Mouse (Mus musculus): Measurements from ENCODE around the gene Cfdp1. TPM values are rescaled to one million over a fixed set of nuclear protein-coding genes. Genes with fewer than 3 reads are reported as not detected.
"Not testable (repeated sequence)": the region's sequence is repeated elsewhere in the genome, so short reads cannot be mapped to it uniquely, and the experiment has no call there.

Cfdp1 gene
- polyA plus RNA-seq, 1 experiment from 2014 or later = 201 TPM

DNA sequence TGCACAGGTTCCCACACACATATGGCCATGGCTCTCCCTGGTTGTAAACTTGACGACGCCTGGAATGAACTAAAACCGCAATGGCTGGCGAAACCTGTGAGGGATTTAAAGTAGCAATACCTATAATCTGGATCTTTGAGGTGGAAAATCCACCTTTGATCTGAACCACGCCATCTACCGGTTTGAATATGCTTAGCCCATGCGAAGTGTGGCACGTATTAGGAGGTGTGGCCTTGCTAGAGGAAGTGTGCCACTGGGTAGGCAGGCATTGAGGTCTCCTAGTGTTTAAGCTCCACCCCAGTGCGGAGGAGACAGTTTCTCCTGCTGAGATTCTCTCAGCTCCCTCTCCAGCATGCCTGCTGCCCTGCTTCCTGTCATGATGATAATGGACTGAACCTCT lies 23.6 kb upstream of the Cfdp1 start:
- peaks cover 8% of the 10 kb centered on the region for H3K4me1 ChIP-seq (replicated peaks)
- no peak for ATAC-seq (ENCODE audit: low FRiP score, low read depth)
- no peaks in the 10 kb centered on the region for H3K36me3 ChIP-seq
- no peaks in the 10 kb centered on the region for H3K27me3 ChIP-seq
- no peak overlapping the region for H3K4me2 ChIP-seq
- no peak overlapping the region for H3K9ac ChIP-seq
- H3K9me3 ChIP-seq = no peaks in the 10 kb centered on the region
- WGBS = 62% methylated on average over 9 of the region's 9 CpGs
- H3K4me3 ChIP-seq = no peak overlapping the region
- no peak overlapping the region for H3K27ac ChIP-seq (replicated peaks)

DNA sequence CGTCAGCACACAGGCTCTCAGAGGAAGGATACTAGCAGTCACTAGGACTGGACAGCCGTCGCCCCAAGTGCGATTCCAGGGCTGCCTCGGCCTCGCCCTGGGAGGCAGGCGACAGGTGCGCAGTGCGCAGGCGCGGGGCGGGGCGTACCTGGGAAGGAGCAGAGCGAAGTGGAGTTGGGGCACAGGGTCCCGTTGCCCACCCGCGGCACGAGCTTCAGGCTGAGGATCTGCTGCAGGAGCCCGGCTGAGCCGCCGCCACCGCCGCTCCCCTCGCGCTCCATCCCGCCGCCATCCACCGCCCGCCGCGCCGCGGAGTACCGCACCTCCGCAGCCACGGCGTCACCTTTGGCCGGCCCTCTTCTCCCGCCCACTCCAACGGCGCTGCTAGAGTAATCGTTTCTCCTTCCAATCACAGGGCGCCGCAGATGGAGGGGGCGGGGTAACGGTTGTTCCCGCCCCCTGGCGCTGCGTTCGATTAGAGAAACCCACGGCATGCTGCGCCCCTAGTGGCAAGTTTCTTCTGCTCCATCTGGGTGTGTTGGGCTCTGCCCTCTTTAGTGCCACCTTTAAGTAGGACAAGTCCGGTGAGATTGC lies 22.4 kb upstream of the Cfdp1 start, which contains the start of gene Tmem170:
Tmem170 (minus strand) TSS at position 396 of the 594 bp plus-strand sequence.
- Histone ChIP-seq H3K4me3 (peak within 1 kb of the TSS; percentile 82), H3K27me3 (no peaks in the 10 kb centered on the region), H3K9me3 (no peaks in the 10 kb centered on the region), H3K4me1 (replicated peaks) (peaks cover 8% of the 10 kb centered on the region), H3K36me3 (no peaks in the 10 kb centered on the region), H3K9ac (peak within 1 kb of the TSS; percentile 64), H3K27ac (replicated peaks) (peak within 1 kb of the TSS; percentile 88), H3K4me2 (peak within 1 kb of the TSS; percentile 62)
- WGBS = under 1% methylated on average over 31 of the region's 53 CpGs
- peak; percentile 99 for ATAC-seq (ENCODE audit: low FRiP score, low read depth)

DNA sequence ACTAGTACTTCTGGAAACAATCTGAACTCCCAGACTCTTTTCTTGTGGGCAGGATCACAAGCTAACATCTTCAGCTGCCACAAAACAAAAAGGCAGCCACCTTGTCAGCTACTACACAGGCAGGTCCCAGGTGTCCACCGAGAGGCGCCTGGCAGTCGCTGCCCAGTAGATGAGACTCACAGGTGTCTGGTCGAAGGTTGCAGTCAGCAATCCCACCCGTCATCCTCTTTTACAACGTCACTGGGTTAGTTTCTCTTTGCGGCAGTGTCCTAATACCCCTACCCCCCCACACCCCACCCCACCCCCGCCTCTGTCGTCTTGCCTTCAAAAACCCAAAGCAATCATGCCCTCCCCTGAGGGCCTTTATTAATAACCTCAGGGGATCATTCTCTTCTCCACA lies 21.7 kb upstream of the Cfdp1 start:
- Histone ChIP-seq H3K9ac (peak overlapping the region; percentile 64), H3K4me1 (replicated peaks) (peaks cover 8% of the 10 kb centered on the region), H3K36me3 (no peaks in the 10 kb centered on the region), H3K27ac (replicated peaks) (no peak overlapping the region), H3K4me3 (peak overlapping the region; percentile 82), H3K27me3 (no peaks in the 10 kb centered on the region), H3K4me2 (peak overlapping the region; percentile 62), H3K9me3 (no peaks in the 10 kb centered on the region)
- no peak for ATAC-seq (ENCODE audit: low FRiP score, low read depth)
- 32% methylated on average over 9 of the region's 9 CpGs for WGBS

DNA sequence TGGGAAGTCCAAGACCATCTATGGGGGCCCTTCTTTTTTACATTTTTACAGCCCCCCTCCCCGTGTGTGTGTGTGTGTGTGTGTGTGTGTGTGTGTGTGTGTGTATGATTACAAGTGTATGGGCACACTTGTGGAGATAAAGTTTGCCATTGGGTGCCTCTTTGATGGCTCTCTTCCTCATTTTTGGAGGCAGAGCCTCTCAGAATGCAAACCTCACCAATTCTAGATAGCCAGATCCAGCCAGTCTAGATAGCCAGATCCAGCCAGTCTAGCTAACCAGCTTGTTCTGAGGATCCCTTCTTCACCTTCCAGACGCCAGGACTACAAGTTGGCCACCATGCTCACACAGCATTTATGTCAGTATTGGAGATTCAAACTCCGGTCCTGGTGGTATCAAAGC lies 17.2 kb upstream of the Cfdp1 start:
- no peak overlapping the region for H3K27ac ChIP-seq (replicated peaks)
- over 99% methylated on average over 3 of the region's 3 CpGs for WGBS
- H3K4me3 ChIP-seq = no peak overlapping the region
- peaks cover 8% of the 10 kb centered on the region for H3K4me1 ChIP-seq (replicated peaks)
- H3K9ac ChIP-seq = no peak overlapping the region
- no peak for ATAC-seq (ENCODE audit: low FRiP score, low read depth)
- no peak overlapping the region for H3K4me2 ChIP-seq
- H3K27me3 ChIP-seq = no peaks in the 10 kb centered on the region
- no peaks in the 10 kb centered on the region for H3K36me3 ChIP-seq
- no peaks in the 10 kb centered on the region for H3K9me3 ChIP-seq

DNA sequence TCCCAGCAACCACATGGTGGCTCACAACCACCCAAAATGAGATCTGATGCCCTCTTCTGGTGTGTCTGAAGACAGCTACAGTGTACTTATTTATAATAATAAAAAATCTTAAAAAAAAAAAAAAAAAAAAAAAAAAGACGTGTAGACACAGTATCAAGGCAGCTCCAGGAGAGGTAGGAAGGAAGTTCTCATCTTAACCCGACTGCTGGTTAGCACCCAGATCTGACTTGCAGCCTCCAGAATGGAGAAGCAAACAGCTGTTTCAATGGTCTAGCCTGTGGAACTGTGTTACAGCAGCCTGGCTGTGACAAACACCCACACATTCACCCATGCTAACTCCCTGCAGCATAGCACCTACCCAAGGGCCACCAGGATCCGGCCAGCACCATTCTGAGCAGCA lies 16.3 kb upstream of the Cfdp1 start:
- Histone ChIP-seq H3K4me1 (replicated peaks) (peaks cover 2% of the 10 kb centered on the region; the same call in 1 of the 2 replicates), H3K9me3 (no peaks in the 10 kb centered on the region), H3K27me3 (no peaks in the 10 kb centered on the region), H3K27ac (replicated peaks) (no peak overlapping the region), H3K9ac (no peak overlapping the region), H3K36me3 (peaks cover 7% of the 10 kb centered on the region; the same call in 1 of the 2 replicates), H3K4me3 (no peak overlapping the region), H3K4me2 (no peak overlapping the region)
- 89% methylated on average over 3 of the region's 3 CpGs for WGBS
- no peak for ATAC-seq (ENCODE audit: low FRiP score, low read depth)

DNA sequence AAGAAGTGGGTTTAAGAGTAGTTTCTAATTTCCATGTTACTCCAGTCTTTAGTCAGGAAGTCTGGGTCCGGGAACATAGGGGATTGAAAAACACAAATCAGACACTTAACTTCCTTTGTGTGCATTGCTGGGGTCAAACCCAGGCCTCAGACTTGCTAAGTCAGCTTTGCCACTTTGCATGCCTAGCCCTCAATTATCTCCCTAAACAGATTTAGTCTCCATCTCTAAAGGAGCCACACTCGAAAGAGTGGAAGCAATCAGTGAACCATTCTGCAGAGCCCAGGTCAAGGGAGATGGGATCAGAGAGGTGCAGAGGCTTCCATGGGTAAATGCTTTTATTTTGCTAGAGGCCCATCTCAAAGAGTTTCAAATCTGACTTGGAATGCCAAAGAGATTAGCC lies 14.6 kb upstream of the Cfdp1 start:
- no peak overlapping the region for H3K27ac ChIP-seq (replicated peaks)

DNA sequence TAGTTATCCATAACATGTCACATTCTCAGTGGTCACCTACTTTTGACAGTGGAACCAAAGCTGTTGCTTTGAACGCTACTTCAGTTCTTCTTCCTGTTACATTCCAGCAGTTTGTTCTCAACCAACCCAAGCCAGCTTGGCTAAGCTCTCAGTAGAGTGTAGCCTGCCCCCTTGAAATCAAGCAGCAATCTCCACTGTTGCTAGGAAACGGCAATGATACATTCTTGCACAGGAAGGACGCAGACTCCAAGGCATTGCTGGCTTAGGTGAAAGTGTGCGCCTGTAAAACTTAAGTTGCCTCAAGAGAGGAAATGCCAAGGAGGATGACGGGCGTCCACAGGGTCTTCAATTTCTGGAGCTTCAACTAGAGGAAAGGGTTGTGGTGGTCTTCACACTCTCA lies 11.8 kb upstream of the Cfdp1 start:
- Histone ChIP-seq H3K4me2 (no peak overlapping the region), H3K4me3 (no peak overlapping the region), H3K4me1 (replicated peaks) (no peaks in the 10 kb centered on the region), H3K27me3 (no peaks in the 10 kb centered on the region), H3K9me3 (no peaks in the 10 kb centered on the region), H3K9ac (no peak overlapping the region), H3K27ac (replicated peaks) (no peak overlapping the region), H3K36me3 (peaks cover 7% of the 10 kb centered on the region; the same call in 1 of the 2 replicates)
- no peak for ATAC-seq (ENCODE audit: low FRiP score, low read depth)
- WGBS = 89% methylated on average over 6 of the region's 6 CpGs

More for the DNA sequence above, 14.6 kb upstream of the Cfdp1 start:
- H3K9me3 ChIP-seq = no peaks in the 10 kb centered on the region
- no peak overlapping the region for H3K4me3 ChIP-seq
- no peak for ATAC-seq (ENCODE audit: low FRiP score, low read depth)
- peaks cover 7% of the 10 kb centered on the region; the same call in 1 of the 2 replicates for H3K36me3 ChIP-seq
- WGBS = 66% methylated on average over 2 of the region's 2 CpGs
- H3K4me1 ChIP-seq (replicated peaks) = no peaks in the 10 kb centered on the region
- H3K9ac ChIP-seq = no peak overlapping the region
- no peak overlapping the region for H3K4me2 ChIP-seq
- H3K27me3 ChIP-seq = no peaks in the 10 kb centered on the region

DNA sequence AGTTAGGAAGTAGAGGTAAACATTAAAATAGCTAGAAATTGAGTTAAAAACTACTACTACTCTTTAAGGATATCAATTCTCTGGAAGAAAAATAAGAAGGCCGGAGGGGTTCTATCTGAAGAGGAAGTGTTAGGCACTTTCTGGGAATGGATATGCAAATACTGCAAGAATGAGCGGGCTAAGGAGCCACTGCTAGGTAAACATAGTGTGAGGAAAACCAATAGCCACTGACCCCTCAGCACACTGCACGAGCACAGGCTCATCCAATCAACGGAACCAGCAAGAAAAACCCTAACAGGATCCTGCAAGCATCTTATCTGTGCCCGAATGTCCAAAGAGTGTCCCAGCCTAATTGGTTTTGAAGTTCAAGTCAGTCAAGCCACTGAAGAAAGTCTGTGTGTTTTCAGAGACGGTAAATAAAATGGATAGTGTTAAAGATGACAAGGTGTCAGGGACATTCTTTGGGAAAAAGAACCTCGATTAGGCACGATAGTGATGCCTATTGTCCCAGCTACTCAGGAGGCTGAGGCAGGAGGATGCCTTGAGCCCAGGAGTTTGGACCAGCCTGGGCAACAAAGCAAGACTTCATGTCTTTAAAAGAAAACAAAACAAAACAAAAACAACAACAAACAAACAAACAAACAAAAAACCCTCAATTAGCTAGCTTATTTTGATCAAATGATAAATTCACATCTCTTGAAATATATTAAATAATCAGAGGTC lies 11.2 kb upstream of the Cfdp1 start:
- no peak overlapping the region for H3K27ac ChIP-seq (replicated peaks)
- ATAC-seq (ENCODE audit: low FRiP score, low read depth) = no peak
- no peaks in the 10 kb centered on the region for H3K27me3 ChIP-seq
- no peaks in the 10 kb centered on the region for H3K4me1 ChIP-seq (replicated peaks)
- no peak overlapping the region for H3K4me3 ChIP-seq
- no peak overlapping the region for H3K9ac ChIP-seq
- no peaks in the 10 kb centered on the region for H3K9me3 ChIP-seq
- 93% methylated on average over 8 of the region's 8 CpGs for WGBS
- no peak overlapping the region for H3K4me2 ChIP-seq
- H3K36me3 ChIP-seq = peaks cover 7% of the 10 kb centered on the region; the same call in 1 of the 2 replicates

DNA sequence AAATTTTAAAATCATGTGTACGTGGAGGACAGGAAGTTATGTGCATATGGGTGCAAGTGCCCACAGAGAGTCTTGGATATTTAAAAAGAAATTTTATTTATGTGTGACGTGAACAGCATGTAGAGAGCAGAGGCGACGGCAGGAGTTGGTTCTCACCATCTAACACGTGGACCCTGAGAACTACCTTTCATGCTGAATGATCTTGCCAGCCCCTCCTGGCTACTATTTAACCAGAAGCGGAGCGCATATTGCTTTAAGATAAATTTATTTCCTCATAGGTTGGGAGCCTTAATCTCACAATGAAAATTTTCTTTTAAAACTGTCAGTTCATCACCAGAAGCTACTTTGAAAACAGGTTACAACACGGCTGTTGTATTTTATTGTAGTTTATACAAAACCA lies 10.6 kb upstream of the Cfdp1 start:
- Histone ChIP-seq H3K27ac (replicated peaks) (no peak overlapping the region), H3K4me2 (no peak overlapping the region), H3K9ac (no peak overlapping the region), H3K4me1 (replicated peaks) (no peaks in the 10 kb centered on the region), H3K4me3 (no peak overlapping the region), H3K27me3 (no peaks in the 10 kb centered on the region), H3K9me3 (no peaks in the 10 kb centered on the region), H3K36me3 (peaks cover 7% of the 10 kb centered on the region; the same call in 1 of the 2 replicates)
- ATAC-seq (ENCODE audit: low FRiP score, low read depth) = no peak
- 94% methylated on average over 8 of the region's 8 CpGs for WGBS

DNA sequence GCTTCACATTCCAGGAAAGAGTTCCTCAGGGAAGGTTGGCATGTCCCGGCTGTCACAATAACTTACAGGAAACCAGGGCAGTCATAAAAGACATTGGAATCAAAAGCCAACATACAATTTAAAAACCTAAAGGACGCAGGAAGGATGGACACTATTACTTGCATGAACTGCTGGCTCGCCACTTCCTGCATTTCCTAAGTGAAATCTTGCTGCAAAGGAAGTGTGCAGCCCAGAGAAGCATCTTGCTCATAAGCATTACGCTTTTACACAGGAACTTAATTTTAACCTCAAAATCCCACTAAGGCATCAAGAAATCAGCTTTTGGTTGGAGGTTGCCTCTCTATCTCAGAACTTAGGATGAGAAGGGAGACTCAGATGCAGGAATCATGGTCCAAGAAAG lies 9.2 kb upstream of the Cfdp1 start:
- H3K9me3 ChIP-seq = no peaks in the 10 kb centered on the region
- 90% methylated on average over 4 of the region's 4 CpGs for WGBS
- ATAC-seq (ENCODE audit: low FRiP score, low read depth) = no peak

DNA sequence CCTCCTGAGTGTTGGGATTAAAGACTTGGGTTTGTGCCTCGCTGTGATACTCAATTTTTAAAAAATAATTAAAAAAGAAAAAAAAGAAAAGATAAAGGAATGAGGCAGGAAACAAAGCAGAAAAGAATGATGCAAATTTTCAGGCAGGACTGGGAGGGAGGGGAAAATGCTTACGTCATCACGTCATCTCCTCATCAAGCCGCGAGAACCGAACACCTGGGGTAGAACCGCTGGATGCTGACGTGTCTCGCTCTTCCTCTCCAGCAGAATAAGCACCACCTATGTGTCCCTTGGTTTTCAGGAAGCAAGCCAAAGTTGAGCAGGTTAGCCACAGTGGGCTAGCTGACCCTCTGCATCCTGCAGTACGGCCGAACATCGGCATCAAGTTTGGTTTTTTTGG lies 1.9 kb upstream of the Cfdp1 start:
- no peaks in the 10 kb centered on the region for H3K36me3 ChIP-seq
- ATAC-seq (ENCODE audit: low FRiP score, low read depth) = no peak
- H3K9me3 ChIP-seq = no peaks in the 10 kb centered on the region
- H3K4me3 ChIP-seq = no peak overlapping the region
- H3K27me3 ChIP-seq = no peaks in the 10 kb centered on the region
- no peak overlapping the region for H3K4me2 ChIP-seq
- H3K27ac ChIP-seq (replicated peaks) = no peak overlapping the region
- H3K9ac ChIP-seq = no peak overlapping the region
- peaks cover 23% of the 10 kb centered on the region for H3K4me1 ChIP-seq (replicated peaks)
- WGBS = 90% methylated on average over 12 of the region's 12 CpGs

More for the DNA sequence above, 9.2 kb upstream of the Cfdp1 start:
- H3K27ac ChIP-seq (replicated peaks) = no peak overlapping the region
- H3K9ac ChIP-seq = no peak overlapping the region
- no peaks in the 10 kb centered on the region for H3K4me1 ChIP-seq (replicated peaks)
- no peak overlapping the region for H3K4me2 ChIP-seq
- peaks cover 7% of the 10 kb centered on the region; the same call in 1 of the 2 replicates for H3K36me3 ChIP-seq
- no peak overlapping the region for H3K4me3 ChIP-seq
- no peaks in the 10 kb centered on the region for H3K27me3 ChIP-seq

DNA sequence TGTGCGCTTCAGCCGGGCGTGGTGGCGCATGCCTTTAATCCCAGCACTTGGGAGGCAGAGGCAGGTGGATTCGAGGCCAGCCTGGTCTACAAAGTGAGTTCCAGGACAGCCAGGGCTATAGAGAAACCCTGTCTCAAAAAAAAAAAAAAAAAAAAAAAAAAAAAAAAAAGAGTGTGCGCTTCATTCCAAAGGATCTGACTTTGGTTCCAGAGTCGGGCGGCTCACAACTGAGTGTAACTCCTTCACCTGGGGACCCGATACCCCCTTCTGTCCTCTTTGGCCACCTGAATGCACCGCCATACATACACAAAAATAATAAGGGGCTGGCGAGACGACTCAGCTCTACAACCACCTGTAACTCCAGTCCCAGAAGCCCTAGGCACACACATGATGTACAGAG lies 872 bp downstream of the Cfdp1 start:
- peak overlapping the region; percentile 84 for H3K4me2 ChIP-seq
- peak overlapping the region; percentile 85 for H3K9ac ChIP-seq
- H3K4me3 ChIP-seq = peak overlapping the region; percentile 92
- not testable (repeated sequence) for H3K27me3 ChIP-seq; H3K9me3 ChIP-seq; H3K36me3 ChIP-seq; H3K27ac ChIP-seq (replicated peaks); ATAC-seq (ENCODE audit: low FRiP score, low read depth)
- WGBS = 58% methylated on average over 12 of the region's 12 CpGs
- peaks cover 26% of the 10 kb centered on the region for H3K4me1 ChIP-seq (replicated peaks)
